Mouse (Mus musculus): ENCODE results near the gene Txndc11. TPM values are rescaled to one million over a fixed set of nuclear protein-coding genes. Genes with fewer than 3 reads are reported as not detected.

The Txndc11 gene
- polyA plus RNA-seq, 1 experiment = 13.8 TPM

GRCm38 (mm10) chr16:11071176-11071575 is 63.3 kb downstream of the Txndc11 start:
- H3K79me3 ChIP-seq (ENCODE audit: low read depth) = peaks cover 34% of the 10 kb centered on the region
- no peak overlapping the region for H3K4me3 ChIP-seq (ENCODE audit: insufficient read depth, poor library complexity, severe bottlenecking)
- TF ChIP-seq CEBPB (IDR thresholded peaks at IDR 0.05; ENCODE audit: low read depth) (no peak), MAX (IDR thresholded peaks at IDR 0.05) (no peak), USF1 (IDR thresholded peaks at IDR 0.05; ENCODE audit: low read depth) (no peak), CTCF (IDR thresholded peaks at IDR 0.05; ENCODE audit: control insufficient read depth, insufficient read depth, insufficient read length) (no peak), MYOG (IDR thresholded peaks at IDR 0.05; ENCODE audit: control insufficient read depth, extremely low read depth, insufficient read length) (no peak), FOSL1 (IDR thresholded peaks at IDR 0.05; ENCODE audit: insufficient read depth, low read length, poor library complexity, severe bottlenecking) (no peak), MYOD1 (IDR thresholded peaks at IDR 0.05; ENCODE audit: control insufficient read depth, insufficient read length, low read depth) (no peak)
- no peak overlapping the region for H3ac ChIP-seq (ENCODE audit: control insufficient read depth, insufficient read length, low read depth)
- no peaks in the 10 kb centered on the region for H3K27me3 ChIP-seq (ENCODE audit: control insufficient read depth, insufficient read depth, insufficient read length)
- H3K36me3 ChIP-seq (ENCODE audit: control insufficient read depth, insufficient read depth) = peaks cover 43% of the 10 kb centered on the region
- H3K79me2 ChIP-seq (ENCODE audit: control insufficient read depth, insufficient read depth) = peaks cover 96% of the 10 kb centered on the region

- peaks cover 34% of the 10 kb centered on the region for H3K79me3 ChIP-seq (ENCODE audit: low read depth)
- peaks cover 85% of the 10 kb centered on the region for H3K79me2 ChIP-seq (ENCODE audit: control insufficient read depth, insufficient read depth)
- H3K27me3 ChIP-seq (ENCODE audit: control insufficient read depth, insufficient read depth, insufficient read length) = no peaks in the 10 kb centered on the region
- H3K36me3 ChIP-seq (ENCODE audit: control insufficient read depth, insufficient read depth) = peaks cover 30% of the 10 kb centered on the region
- no peak overlapping the region for H3K4me3 ChIP-seq (ENCODE audit: insufficient read depth, poor library complexity, severe bottlenecking)
- TF ChIP-seq MYOD1 (IDR thresholded peaks at IDR 0.05; ENCODE audit: control insufficient read depth, insufficient read length, low read depth) = no peak
- TF ChIP-seq MAX (IDR thresholded peaks at IDR 0.05) = no peak
- TF ChIP-seq MYOG (IDR thresholded peaks at IDR 0.05; ENCODE audit: control insufficient read depth, extremely low read depth, insufficient read length) = no peak
- TF ChIP-seq CTCF (IDR thresholded peaks at IDR 0.05; ENCODE audit: control insufficient read depth, insufficient read depth, insufficient read length) = no peak
- no peak for TF ChIP-seq CEBPB (IDR thresholded peaks at IDR 0.05; ENCODE audit: low read depth)
- TF ChIP-seq USF1 (IDR thresholded peaks at IDR 0.05; ENCODE audit: low read depth) = no peak
- H3ac ChIP-seq (ENCODE audit: control insufficient read depth, insufficient read length, low read depth) = no peak overlapping the region
Measured at GRCm38 (mm10) chr16:11069710-11070420, 64.6 kb downstream of the Txndc11 start.

DNA sequence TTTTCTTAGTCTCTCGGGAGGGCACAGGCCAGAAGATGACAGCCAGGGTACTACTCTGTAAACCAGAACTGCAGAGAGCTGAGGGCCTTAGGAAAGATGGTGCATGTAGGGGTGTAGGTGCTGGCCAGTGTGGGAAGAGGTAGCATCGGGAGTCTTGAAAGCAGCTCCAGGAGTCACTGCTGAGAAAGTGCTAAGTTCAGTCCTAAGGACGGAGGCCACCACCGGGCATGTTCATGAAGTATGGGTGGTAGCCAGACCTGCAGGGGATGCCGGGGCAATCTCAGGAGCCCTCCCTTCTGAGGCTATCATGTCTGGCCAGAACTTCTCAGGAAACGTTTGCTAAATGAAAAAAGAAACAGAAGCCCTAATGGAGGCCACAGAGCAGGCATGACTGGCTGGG is 65.2 kb downstream of the Txndc11 start:
- Histone ChIP-seq H3K4me3 (ENCODE audit: insufficient read depth, poor library complexity, severe bottlenecking) (no peak overlapping the region), H3K79me2 (ENCODE audit: control insufficient read depth, insufficient read depth) (peaks cover 79% of the 10 kb centered on the region), H3ac (ENCODE audit: control insufficient read depth, insufficient read length, low read depth) (no peak overlapping the region), H3K36me3 (ENCODE audit: control insufficient read depth, insufficient read depth) (peaks cover 24% of the 10 kb centered on the region), H3K79me3 (ENCODE audit: low read depth) (peaks cover 34% of the 10 kb centered on the region), H3K27me3 (ENCODE audit: control insufficient read depth, insufficient read depth, insufficient read length) (no peaks in the 10 kb centered on the region)
- TF ChIP-seq CTCF (IDR thresholded peaks at IDR 0.05; ENCODE audit: control insufficient read depth, insufficient read depth, insufficient read length) (no peak), MYOG (IDR thresholded peaks at IDR 0.05; ENCODE audit: control insufficient read depth, extremely low read depth, insufficient read length) (no peak), FOSL1 (IDR thresholded peaks at IDR 0.05; ENCODE audit: insufficient read depth, low read length, poor library complexity, severe bottlenecking) (no peak)

DNA sequence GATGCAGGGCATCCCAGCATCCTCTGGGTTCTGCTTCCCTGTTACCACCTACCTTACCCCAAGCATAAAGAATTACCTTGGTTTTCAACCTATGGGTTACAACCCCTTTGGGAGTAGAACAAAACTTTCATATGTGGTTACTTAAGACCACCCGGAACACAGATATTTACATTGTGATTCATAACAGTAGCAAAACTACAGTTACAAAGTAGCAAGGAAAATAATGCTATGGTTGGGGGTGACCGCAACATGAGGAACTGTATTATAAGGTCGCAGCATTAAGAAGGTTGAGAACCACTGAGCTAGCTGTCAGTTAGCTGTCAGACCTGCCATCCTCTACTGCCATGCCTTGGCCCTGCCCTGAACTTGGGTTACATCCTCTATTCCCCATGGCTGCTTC is 65.8 kb downstream of the Txndc11 start:
- Histone ChIP-seq H3K36me3 (ENCODE audit: control insufficient read depth, insufficient read depth) (peaks cover 18% of the 10 kb centered on the region), H3K27me3 (ENCODE audit: control insufficient read depth, insufficient read depth, insufficient read length) (no peaks in the 10 kb centered on the region), H3K79me2 (ENCODE audit: control insufficient read depth, insufficient read depth) (peaks cover 73% of the 10 kb centered on the region), H3K79me3 (ENCODE audit: low read depth) (peaks cover 34% of the 10 kb centered on the region), H3ac (ENCODE audit: control insufficient read depth, insufficient read length, low read depth) (no peak overlapping the region), H3K4me3 (ENCODE audit: insufficient read depth, poor library complexity, severe bottlenecking) (no peak overlapping the region)
- no peak for TF ChIP-seq CEBPB (IDR thresholded peaks at IDR 0.05; ENCODE audit: low read depth)
- no peak for TF ChIP-seq CTCF (IDR thresholded peaks at IDR 0.05; ENCODE audit: control insufficient read depth, insufficient read depth, insufficient read length)
- no peak for TF ChIP-seq USF1 (IDR thresholded peaks at IDR 0.05; ENCODE audit: low read depth)
- no peak for TF ChIP-seq MYOD1 (IDR thresholded peaks at IDR 0.05; ENCODE audit: control insufficient read depth, insufficient read length, low read depth)
- TF ChIP-seq MAX (IDR thresholded peaks at IDR 0.05) = no peak

DNA sequence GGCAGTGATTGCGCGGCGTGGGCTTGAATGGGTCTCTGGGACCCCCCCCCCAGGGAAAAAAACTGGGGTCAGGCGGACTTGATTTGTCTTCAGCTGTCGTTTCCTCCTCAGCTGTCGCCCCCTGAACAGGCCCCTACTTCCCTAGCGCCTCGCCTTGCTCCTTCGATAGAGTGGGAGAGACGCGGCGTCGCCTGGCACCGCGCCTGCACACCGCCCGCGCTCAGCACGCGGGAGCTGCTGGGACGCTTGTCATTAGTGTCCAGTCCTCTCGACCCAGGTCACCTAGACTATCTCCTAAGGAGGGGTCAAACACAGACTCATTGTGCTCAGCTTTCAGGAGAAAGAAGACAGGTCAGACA is 67.6 kb downstream of the Txndc11 start:
- no peaks in the 10 kb centered on the region for H3K27me3 ChIP-seq (ENCODE audit: control insufficient read depth, insufficient read depth, insufficient read length)
- H3ac ChIP-seq (ENCODE audit: control insufficient read depth, insufficient read length, low read depth) = peak overlapping the region; percentile 86
- H3K36me3 ChIP-seq (ENCODE audit: control insufficient read depth, insufficient read depth) = peaks cover 4% of the 10 kb centered on the region
- H3K79me2 ChIP-seq (ENCODE audit: control insufficient read depth, insufficient read depth) = peaks cover 55% of the 10 kb centered on the region
- TF ChIP-seq FOSL1 (IDR thresholded peaks at IDR 0.05; ENCODE audit: insufficient read depth, low read length, poor library complexity, severe bottlenecking) = no peak
- TF ChIP-seq MAX (IDR thresholded peaks at IDR 0.05) = no peak
- no peak for TF ChIP-seq USF1 (IDR thresholded peaks at IDR 0.05; ENCODE audit: low read depth)
- no peak for TF ChIP-seq MYOG (IDR thresholded peaks at IDR 0.05; ENCODE audit: control insufficient read depth, extremely low read depth, insufficient read length)
- peak overlapping the region; percentile 66 for H3K4me3 ChIP-seq (ENCODE audit: insufficient read depth, poor library complexity, severe bottlenecking)
- peaks cover 34% of the 10 kb centered on the region for H3K79me3 ChIP-seq (ENCODE audit: low read depth)
